Mouse (Mus musculus): ENCODE data around the gene Tra2a. TPM values are rescaled to one million over a fixed set of nuclear protein-coding genes. Genes with fewer than 3 reads are reported as not detected.
"Not testable (repeated sequence)": the region's sequence is repeated elsewhere in the genome, so short reads cannot be mapped to it uniquely, and the experiment has no call there.

Tra2a gene
- total and polyA plus RNA-seq, 3 experiments = 35.7 to 174 (median 160) TPM

DNA sequence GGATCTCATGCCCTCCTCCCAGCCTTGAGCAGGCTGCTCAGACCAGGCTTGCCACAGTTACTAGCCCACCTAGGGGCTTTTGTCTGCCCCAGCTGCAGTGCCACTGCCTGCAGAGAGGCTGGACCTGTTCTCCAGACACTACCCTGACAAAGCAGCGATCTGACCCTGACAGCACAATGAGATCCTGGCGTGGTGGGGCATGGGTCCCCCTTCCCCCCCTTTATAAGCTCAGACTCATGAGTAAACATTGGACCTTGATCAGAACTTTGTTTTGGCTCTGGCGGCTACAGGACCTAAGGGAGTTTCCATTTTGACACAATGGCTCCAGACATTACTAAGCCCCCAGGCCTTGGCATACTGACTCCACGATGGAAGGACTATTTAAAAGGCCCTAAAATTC lies 10.1 kb upstream of the Tra2a start:
- DNase-seq (ENCODE audit: low spot score) = no peak
- TF ChIP-seq POLR2AphosphoS5 (IDR thresholded peaks at IDR 0.05; ENCODE audit: insufficient replicate concordance, low read depth, low read length) (no peak), TAL1 (conservative IDR thresholded peaks at IDR 0.05; ENCODE audit: low read depth, low read length) (no peak), CTCF (IDR thresholded peaks at IDR 0.05; ENCODE audit: low read depth, low read length) (no peak), GATA1 (IDR thresholded peaks at IDR 0.05; ENCODE audit: borderline replicate concordance, low read length) (no peak), GATA2 (IDR thresholded peaks at IDR 0.05; ENCODE audit: borderline replicate concordance, low read depth, low read length) (no peak)
- H3K27me3 ChIP-seq (ENCODE audit: insufficient read depth, low read length) = peaks cover 26% of the 10 kb centered on the region

DNA sequence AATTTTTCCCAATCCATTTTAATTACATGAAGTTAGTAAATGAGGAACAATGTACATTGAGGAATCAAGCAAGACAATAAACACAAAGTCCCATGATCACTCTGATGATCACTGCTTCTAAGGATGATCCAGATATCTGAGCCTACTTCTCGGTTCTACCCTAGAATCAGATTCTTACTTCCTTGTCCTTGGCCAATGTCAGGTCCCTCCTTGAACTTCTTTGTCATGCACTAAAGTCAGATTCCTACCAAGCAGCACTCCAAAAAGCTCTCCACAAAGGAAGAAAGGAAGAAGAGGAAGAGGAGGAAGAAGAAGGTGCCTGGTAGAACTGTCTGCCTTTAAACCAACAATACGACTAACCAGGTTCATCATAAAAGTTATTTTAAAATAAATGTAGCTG lies 9.0 kb upstream of the Tra2a start:
- ATAC-seq (ENCODE audit: extremely low read depth, insufficient number of reproducible peaks, low FRiP score, poor library complexity, severe bottlenecking) = no peak
- H3K9me3 ChIP-seq (replicated peaks) = no peaks in the 10 kb centered on the region
- no peak for DNase-seq (ENCODE audit: low spot score)
- TF ChIP-seq GATA1 (IDR thresholded peaks at IDR 0.05; ENCODE audit: borderline replicate concordance, low read length) = no peak
- no peak for TF ChIP-seq POLR2AphosphoS5 (IDR thresholded peaks at IDR 0.05; ENCODE audit: insufficient replicate concordance, low read depth, low read length)
- TF ChIP-seq CTCF (IDR thresholded peaks at IDR 0.05; ENCODE audit: low read depth, low read length) = no peak
- no peak for TF ChIP-seq TAL1 (conservative IDR thresholded peaks at IDR 0.05; ENCODE audit: low read depth, low read length)
- TF ChIP-seq GATA2 (IDR thresholded peaks at IDR 0.05; ENCODE audit: borderline replicate concordance, low read depth, low read length) = no peak
- H3K4me3 ChIP-seq (ENCODE audit: low read depth, low read length) = no peak overlapping the region
- H3K4me1 ChIP-seq (ENCODE audit: insufficient read depth, low read depth, low read length) = 0 out of 2 replicates have a peak, but pooled peaks cover 2% of the 10 kb centered on the region
- peaks cover 26% of the 10 kb centered on the region for H3K27me3 ChIP-seq (ENCODE audit: insufficient read depth, low read length)
- no peaks in the 10 kb centered on the region for H3K36me3 ChIP-seq (replicated peaks)

More for the DNA sequence above, 10.1 kb upstream of the Tra2a start:
- H3K36me3 ChIP-seq (replicated peaks) = no peaks in the 10 kb centered on the region
- ATAC-seq (ENCODE audit: extremely low read depth, insufficient number of reproducible peaks, low FRiP score, poor library complexity, severe bottlenecking) = no peak
- 0 out of 2 replicates have a peak, but pooled peaks cover 2% of the 10 kb centered on the region for H3K4me1 ChIP-seq (ENCODE audit: insufficient read depth, low read depth, low read length)
- H3K9me3 ChIP-seq (replicated peaks) = peaks cover 3% of the 10 kb centered on the region; the same call in 1 of the 2 replicates
- no peak overlapping the region for H3K4me3 ChIP-seq (ENCODE audit: low read depth, low read length)

DNA sequence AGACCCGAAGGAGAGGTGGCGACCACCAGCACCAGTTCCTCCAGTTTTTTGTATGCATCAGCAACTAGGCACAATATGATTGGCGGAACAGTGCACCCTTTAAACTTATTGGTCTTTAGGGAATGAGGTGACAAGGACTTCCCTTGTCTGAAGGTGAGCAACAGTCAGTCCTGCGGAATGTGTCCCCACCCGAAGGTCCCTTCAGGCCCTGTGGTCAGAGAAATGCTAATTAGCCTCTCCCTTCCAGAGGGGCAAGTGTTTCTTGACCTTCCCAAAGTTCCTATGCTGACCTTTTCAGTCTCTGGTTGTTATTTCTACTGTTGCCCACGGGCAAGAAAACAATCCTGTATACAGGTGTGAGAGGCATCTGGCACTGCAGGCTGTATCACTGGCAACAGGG lies 8.0 kb upstream of the Tra2a start:
- DNase-seq (ENCODE audit: low spot score) = no peak
- Histone ChIP-seq H3K36me3 (replicated peaks) (no peaks in the 10 kb centered on the region), H3K9me3 (replicated peaks) (no peaks in the 10 kb centered on the region), H3K4me3 (ENCODE audit: low read depth, low read length) (no peak overlapping the region), H3K27me3 (ENCODE audit: insufficient read depth, low read length) (peaks cover 28% of the 10 kb centered on the region), H3K4me1 (ENCODE audit: insufficient read depth, low read depth, low read length) (0 out of 2 replicates have a peak, but pooled peaks cover 2% of the 10 kb centered on the region)
- no peak for ATAC-seq (ENCODE audit: extremely low read depth, insufficient number of reproducible peaks, low FRiP score, poor library complexity, severe bottlenecking)
- no peak for TF ChIP-seq POLR2AphosphoS5 (IDR thresholded peaks at IDR 0.05; ENCODE audit: insufficient replicate concordance, low read depth, low read length)
- no peak for TF ChIP-seq TAL1 (conservative IDR thresholded peaks at IDR 0.05; ENCODE audit: low read depth, low read length)
- TF ChIP-seq GATA2 (IDR thresholded peaks at IDR 0.05; ENCODE audit: borderline replicate concordance, low read depth, low read length) = no peak
- no peak for TF ChIP-seq GATA1 (IDR thresholded peaks at IDR 0.05; ENCODE audit: borderline replicate concordance, low read length)

DNA sequence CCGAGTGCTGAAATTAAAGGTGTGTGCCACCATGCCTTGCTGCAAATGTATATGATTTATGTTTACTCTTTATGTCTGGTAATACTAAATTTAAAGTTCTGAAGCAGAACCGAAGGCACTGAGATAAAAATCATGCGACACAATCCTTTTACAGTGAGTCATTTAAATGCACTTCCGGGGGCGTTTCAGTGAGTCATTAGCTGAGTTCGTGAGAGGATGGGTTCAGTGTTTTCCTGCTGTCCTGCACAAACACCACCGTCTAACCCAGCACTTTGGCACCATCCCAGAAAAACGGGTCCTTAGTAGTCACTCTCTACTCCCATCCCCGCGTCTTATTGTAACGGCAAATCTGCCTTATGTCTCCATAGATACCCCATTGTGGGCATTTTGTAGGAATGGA lies 6.1 kb upstream of the Tra2a start:
- ATAC-seq (ENCODE audit: extremely low read depth, insufficient number of reproducible peaks, low FRiP score, poor library complexity, severe bottlenecking) (no peak), DNase-seq (ENCODE audit: low spot score) (no peak)
- Histone ChIP-seq H3K9me3 (replicated peaks) (no peaks in the 10 kb centered on the region), H3K36me3 (replicated peaks) (no peaks in the 10 kb centered on the region), H3K4me1 (ENCODE audit: insufficient read depth, low read depth, low read length) (0 out of 2 replicates have a peak, but pooled peaks cover 2% of the 10 kb centered on the region), H3K27me3 (ENCODE audit: insufficient read depth, low read length) (peaks cover 28% of the 10 kb centered on the region), H3K4me3 (ENCODE audit: low read depth, low read length) (no peak overlapping the region)
- TF ChIP-seq GATA1 (IDR thresholded peaks at IDR 0.05; ENCODE audit: borderline replicate concordance, low read length) = no peak
- TF ChIP-seq GATA2 (IDR thresholded peaks at IDR 0.05; ENCODE audit: borderline replicate concordance, low read depth, low read length) = no peak

DNA sequence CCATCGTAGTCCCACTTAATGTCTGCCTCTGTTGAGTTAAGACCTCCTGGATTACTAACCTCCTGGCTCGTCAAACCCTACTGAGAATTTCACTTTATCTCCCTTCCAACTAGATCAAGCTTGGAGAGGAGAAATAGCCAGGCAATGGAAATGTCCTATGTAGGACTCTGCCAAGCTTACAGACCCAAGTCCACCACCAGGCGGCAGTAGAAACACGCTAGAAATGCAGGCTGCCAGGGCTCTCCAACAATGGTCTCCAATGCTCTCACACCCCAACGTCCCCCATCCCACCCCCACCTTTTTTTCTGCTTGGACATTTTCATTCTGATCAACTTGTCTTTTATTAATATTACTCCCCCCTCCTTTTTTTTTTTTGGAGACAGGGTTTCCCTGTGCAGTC lies 5.4 kb upstream of the Tra2a start:
- ATAC-seq (ENCODE audit: extremely low read depth, insufficient number of reproducible peaks, low FRiP score, poor library complexity, severe bottlenecking) (peak; percentile 63), DNase-seq (ENCODE audit: low spot score) (peak; percentile 26)
- Histone ChIP-seq H3K36me3 (replicated peaks) (no peaks in the 10 kb centered on the region), H3K4me3 (ENCODE audit: low read depth, low read length) (no peak overlapping the region), H3K9me3 (replicated peaks) (no peaks in the 10 kb centered on the region), H3K4me1 (ENCODE audit: insufficient read depth, low read depth, low read length) (0 out of 2 replicates have a peak, but pooled peaks cover 2% of the 10 kb centered on the region), H3K27me3 (ENCODE audit: insufficient read depth, low read length) (peaks cover 28% of the 10 kb centered on the region)
- TF ChIP-seq TAL1 (conservative IDR thresholded peaks at IDR 0.05; ENCODE audit: low read depth, low read length) (no peak), GATA1 (IDR thresholded peaks at IDR 0.05; ENCODE audit: borderline replicate concordance, low read length) (no peak), POLR2AphosphoS5 (IDR thresholded peaks at IDR 0.05; ENCODE audit: insufficient replicate concordance, low read depth, low read length) (no peak), CTCF (IDR thresholded peaks at IDR 0.05; ENCODE audit: low read depth, low read length) (peak; percentile 71)

DNA sequence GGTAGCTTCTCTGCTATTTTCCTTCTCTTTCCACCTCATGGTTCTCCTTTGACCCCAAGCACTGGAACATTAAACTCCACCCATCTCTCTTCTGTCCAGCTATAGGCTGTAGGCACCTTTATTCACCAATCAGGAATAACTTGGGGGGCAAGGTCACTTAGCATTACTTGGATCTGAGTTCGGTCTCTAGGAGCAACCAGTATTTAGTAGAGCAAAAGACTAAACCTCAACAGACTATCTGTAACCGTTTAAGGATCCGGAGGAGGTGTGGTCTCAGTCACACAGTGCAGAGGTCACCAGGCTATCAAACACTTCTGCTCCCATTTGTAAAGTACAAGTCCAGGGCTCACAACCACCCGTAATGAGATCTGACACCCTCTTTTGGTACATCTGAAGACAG lies 3.9 kb upstream of the Tra2a start:
- H3K36me3 ChIP-seq (replicated peaks) = no peaks in the 10 kb centered on the region
- H3K9me3 ChIP-seq (replicated peaks) = no peaks in the 10 kb centered on the region
- no peak for ATAC-seq (ENCODE audit: extremely low read depth, insufficient number of reproducible peaks, low FRiP score, poor library complexity, severe bottlenecking)
- H3K4me3 ChIP-seq (ENCODE audit: low read depth, low read length) = no peak overlapping the region
- DNase-seq (ENCODE audit: low spot score) = no peak
- TF ChIP-seq GATA1 (IDR thresholded peaks at IDR 0.05; ENCODE audit: borderline replicate concordance, low read length) (no peak), GATA2 (IDR thresholded peaks at IDR 0.05; ENCODE audit: borderline replicate concordance, low read depth, low read length) (no peak), POLR2AphosphoS5 (IDR thresholded peaks at IDR 0.05; ENCODE audit: insufficient replicate concordance, low read depth, low read length) (no peak), TAL1 (conservative IDR thresholded peaks at IDR 0.05; ENCODE audit: low read depth, low read length) (no peak), CTCF (IDR thresholded peaks at IDR 0.05; ENCODE audit: low read depth, low read length) (no peak)
- 0 out of 2 replicates have a peak, but pooled peaks cover 2% of the 10 kb centered on the region for H3K4me1 ChIP-seq (ENCODE audit: insufficient read depth, low read depth, low read length)
- H3K27me3 ChIP-seq (ENCODE audit: insufficient read depth, low read length) = peaks cover 17% of the 10 kb centered on the region

DNA sequence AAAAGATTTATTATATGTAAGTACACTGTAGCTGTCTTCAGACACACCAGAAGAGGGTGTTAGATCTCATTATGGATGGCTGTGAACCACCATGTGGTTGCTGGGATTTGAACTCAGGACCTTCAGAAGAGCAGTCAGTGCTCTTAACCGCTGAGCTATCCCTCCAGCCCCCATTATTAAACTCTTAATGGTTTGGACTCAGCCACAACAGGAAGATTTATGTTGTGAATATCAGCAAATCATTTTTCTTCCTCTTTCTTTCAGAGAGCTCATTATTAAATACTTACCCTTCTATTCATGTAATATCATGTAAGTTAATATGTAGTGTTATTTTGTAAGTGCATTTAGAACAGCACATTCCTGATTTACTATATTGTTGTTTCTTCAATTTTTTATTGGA lies 1.4 kb upstream of the Tra2a start:
- H3K4me3 ChIP-seq (ENCODE audit: low read depth, low read length); ATAC-seq (ENCODE audit: extremely low read depth, insufficient number of reproducible peaks, low FRiP score, poor library complexity, severe bottlenecking); H3K9me3 ChIP-seq (replicated peaks); H3K27me3 ChIP-seq (ENCODE audit: insufficient read depth, low read length); DNase-seq (ENCODE audit: low spot score); H3K36me3 ChIP-seq (replicated peaks): not testable (repeated sequence)
- H3K4me1 ChIP-seq (ENCODE audit: insufficient read depth, low read depth, low read length) = peaks cover 14% of the 10 kb centered on the region

DNA sequence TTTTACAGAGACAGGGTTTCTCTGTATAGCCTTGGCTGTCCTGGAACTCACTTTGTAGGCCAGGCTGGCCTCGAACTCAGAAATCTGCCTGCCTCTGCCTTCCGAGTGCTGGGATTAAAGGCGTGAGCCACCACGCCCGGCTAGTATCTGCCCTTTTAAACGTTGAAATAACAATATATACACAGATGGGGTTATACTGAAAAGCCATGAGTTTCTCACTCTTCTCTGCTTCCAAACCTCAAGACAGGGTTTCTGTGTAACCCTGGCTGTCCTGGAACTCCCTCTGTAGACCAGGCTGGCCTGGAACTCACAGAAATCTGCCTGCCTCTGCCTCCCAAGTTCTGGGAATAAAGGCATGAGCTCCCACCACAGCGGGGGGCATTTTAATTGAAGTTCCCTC lies 613 bp upstream of the Tra2a start:
- H3K27me3 ChIP-seq (ENCODE audit: insufficient read depth, low read length); DNase-seq (ENCODE audit: low spot score); ATAC-seq (ENCODE audit: extremely low read depth, insufficient number of reproducible peaks, low FRiP score, poor library complexity, severe bottlenecking); H3K9me3 ChIP-seq (replicated peaks); H3K36me3 ChIP-seq (replicated peaks); H3K4me3 ChIP-seq (ENCODE audit: low read depth, low read length): not testable (repeated sequence)
- peaks cover 19% of the 10 kb centered on the region for H3K4me1 ChIP-seq (ENCODE audit: insufficient read depth, low read depth, low read length)
